ENCODE assay signal across 10 mouse cellular contexts in the genomic region with DNA sequence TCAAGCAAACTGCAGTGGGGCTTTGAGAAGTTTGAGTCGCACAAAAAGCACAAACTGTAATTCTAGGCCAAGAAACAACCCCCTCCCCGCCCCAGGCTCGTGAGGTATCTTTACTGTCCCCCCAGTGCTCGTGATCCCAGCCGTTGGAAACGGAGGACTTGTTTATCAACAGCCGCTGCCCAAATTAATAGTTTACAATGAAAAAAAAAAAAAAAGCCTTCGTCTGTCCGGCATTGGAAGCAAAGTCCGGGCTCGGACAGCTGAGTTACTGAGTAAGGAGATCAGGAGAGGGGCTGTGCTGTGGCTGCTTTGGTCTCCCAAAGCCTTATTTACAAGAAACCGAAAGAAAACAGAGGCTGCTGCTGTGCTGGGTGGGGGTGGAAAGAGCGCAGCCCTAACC. TPM values are rescaled to one million over a fixed set of nuclear protein-coding genes. Genes with fewer than 3 reads are reported as not detected.
DNase-seq lines count a peak whose midpoint lies in the region; ATAC-seq lines count a peak whose summit lies in the region.
"Had no signal": no experiment of that assay in that cellular context is flagged by ENCODE, and none has a peak within 500 bp of the region (broad histone marks: within the 10 kb centered on the region; RNA-seq: fewer than 3 reads in every experiment).

No protein-coding gene starts in this region.

- no peaks in the 10 kb centered on the region for H3K36me3 ChIP-seq in liver, embryonic 11.5 days (ENCODE audit: control insufficient read depth, insufficient read depth, low read length)
- no peaks in the 10 kb centered on the region for H3K36me3 ChIP-seq in forebrain, embryonic 14.5 days (ENCODE audit: control insufficient read depth, insufficient read depth, low read length)
- no peaks in the 10 kb centered on the region for H3K36me3 ChIP-seq in neural tube, embryonic 12.5 days
- H3K36me3 ChIP-seq: G1E had no signal

- 23% methylated on average over 13 of the region's 13 CpGs for WGBS in liver, embryonic 11.5 days
- 19% methylated on average over 13 of the region's 13 CpGs for WGBS in forebrain, embryonic 14.5 days
- WGBS in neural tube, embryonic 12.5 days = 24% methylated on average over 13 of the region's 13 CpGs

- peak overlapping the region; percentile 4; the same call in 1 of the 2 replicates for H3K9ac ChIP-seq in liver, embryonic 11.5 days (ENCODE audit: low read depth, low read length)
- H3K9ac ChIP-seq in forebrain, embryonic 14.5 days (ENCODE audit: low read length) = no peak overlapping the region
- H3K9ac ChIP-seq in neural tube, embryonic 12.5 days = no peak overlapping the region

- peak overlapping the region; percentile 49 for H3K4me2 ChIP-seq in liver, embryonic 11.5 days
- peak overlapping the region; percentile 18 for H3K4me2 ChIP-seq in forebrain, embryonic 14.5 days (ENCODE audit: low read length)
- peak overlapping the region; percentile 43 for H3K4me2 ChIP-seq in neural tube, embryonic 12.5 days (replicated peaks)

- H3K27ac ChIP-seq in liver, embryonic 11.5 days (ENCODE audit: low read depth, low read length) = no peak overlapping the region
- no peak overlapping the region for H3K27ac ChIP-seq in forebrain, embryonic 14.5 days (ENCODE audit: low read depth, low read length)
- no peak overlapping the region for H3K27ac ChIP-seq in neural tube, embryonic 12.5 days

- no peaks in the 10 kb centered on the region for H3K9me3 ChIP-seq in liver, embryonic 11.5 days (ENCODE audit: control insufficient read depth, low read length)
- H3K9me3 ChIP-seq in forebrain, embryonic 14.5 days (replicated peaks; ENCODE audit: control insufficient read depth, low read length) = no peaks in the 10 kb centered on the region
- H3K9me3 ChIP-seq in neural tube, embryonic 12.5 days = no peaks in the 10 kb centered on the region

- peaks cover 5% of the 10 kb centered on the region for H3K4me1 ChIP-seq in liver, embryonic 11.5 days (replicated peaks; ENCODE audit: control insufficient read depth, insufficient read depth, low read length)
- H3K4me1 ChIP-seq in forebrain, embryonic 14.5 days (ENCODE audit: control insufficient read depth, insufficient read depth, low read length) = peaks cover 6% of the 10 kb centered on the region
- peaks cover 13% of the 10 kb centered on the region for H3K4me1 ChIP-seq in neural tube, embryonic 12.5 days

- DNase-seq in liver, embryonic 11.5 days (ENCODE audit: low spot score) = no peak
- no peak for DNase-seq in liver
- no peak for DNase-seq in forebrain, embryonic 14.5 days (ENCODE audit: low spot score)
- DNase-seq in kidney, adult 9 months = peak; percentile 84
- DNase-seq in cerebellum, postnatal 10 days = no peak
- no peak for DNase-seq in right cerebral cortex, postnatal 25 days
- DNase-seq in cerebellum, postnatal 25 days = no peak
- DNase-seq: lung, adult 2 months had no signal

- H3K27me3 ChIP-seq in liver, embryonic 11.5 days (replicated peaks; ENCODE audit: control insufficient read depth, insufficient read depth, low read length) = peaks cover 40% of the 10 kb centered on the region
- H3K27me3 ChIP-seq in forebrain, embryonic 14.5 days (replicated peaks; ENCODE audit: control insufficient read depth, insufficient read depth, low read length) = peaks cover 36% of the 10 kb centered on the region
- H3K27me3 ChIP-seq in neural tube, embryonic 12.5 days (replicated peaks) = peaks cover 51% of the 10 kb centered on the region

- no peak for ATAC-seq in liver, embryonic 11.5 days (replicated peaks; ENCODE audit: low FRiP score)
- no peak for ATAC-seq in forebrain, embryonic 14.5 days
- no peak for ATAC-seq in neural tube, embryonic 12.5 days (ENCODE audit: low FRiP score, low read depth)

- peak overlapping the region; percentile 31 for H3K4me3 ChIP-seq in liver, embryonic 11.5 days (ENCODE audit: low read depth, low read length)
- H3K4me3 ChIP-seq in forebrain, embryonic 14.5 days (ENCODE audit: low read depth, low read length) = no peak overlapping the region
- no peak overlapping the region for H3K4me3 ChIP-seq in neural tube, embryonic 12.5 days

RNA-seq across cellular contexts. Expression of gene Glis1, which starts 5.9 kb away (rescaled TPM):
- 1.2 and 1.5 TPM in 2 replicates for polyA plus RNA-seq in liver, embryonic 11.5 days (2014; fragmentation: Nextera tagmentation; extraction: Ambion mirVana)
- polyA plus RNA-seq in forebrain, embryonic 14.5 days (2014; fragmentation: Nextera tagmentation; extraction: Ambion mirVana) = 0.27 and 0.40 TPM in 2 replicates
- polyA plus RNA-seq in neural tube, embryonic 12.5 days (2016; fragmentation: Nextera tagmentation; extraction: Ambion mirVana) = 4.5 and 4.9 TPM in 2 replicates
